14 mouse cellular contexts compared by ENCODE assay signal in genomic region chr4:133265759-133266158, GRCm38 (mm10). TPM values are rescaled to one million over a fixed set of nuclear protein-coding genes. Genes with fewer than 3 reads are reported as not detected.
"Had no signal": no experiment of that assay in that cellular context is flagged by ENCODE, and none has a peak within 500 bp of the region (broad histone marks: within the 10 kb centered on the region; RNA-seq: fewer than 3 reads in every experiment).

No protein-coding gene starts in this region.

- H3K9me3 ChIP-seq: lung, embryonic 15.5 days; neural tube, embryonic 13.5 days had no signal

- H3K4me1 ChIP-seq: lung, embryonic 15.5 days; midbrain, embryonic 12.5 days; neural tube, embryonic 13.5 days had no signal

- H3K9ac ChIP-seq: limb, embryonic 13.5 days; liver, embryonic 14.5 days; lung, embryonic 15.5 days; midbrain, embryonic 12.5 days; neural tube, embryonic 13.5 days had no signal

- H3K27ac ChIP-seq: kidney, postnatal 0 days; limb, embryonic 13.5 days; liver, embryonic 14.5 days; lung, embryonic 15.5 days; midbrain, embryonic 12.5 days; neural tube, embryonic 13.5 days had no signal

- H3K4me3 ChIP-seq: limb, embryonic 13.5 days; lung, embryonic 15.5 days; midbrain, embryonic 12.5 days; neural tube, embryonic 13.5 days had no signal

- H3K4me2 ChIP-seq: limb, embryonic 13.5 days; lung, embryonic 15.5 days; midbrain, embryonic 12.5 days; neural tube, embryonic 13.5 days had no signal

- DNase-seq: left cerebral cortex, postnatal 4 days; retina, postnatal 1 day; right cerebral cortex, postnatal 4 days; spleen, adult 18-20 months; thymus, postnatal 4 days had no signal

- ATAC-seq: intestine, embryonic 16.5 days; midbrain, embryonic 16.5 days had no signal

- H3K27me3 ChIP-seq: limb, embryonic 13.5 days; lung, embryonic 15.5 days; midbrain, embryonic 12.5 days; neural tube, embryonic 13.5 days had no signal

RNA-seq across cellular contexts. Expression of gene Gpr3, which starts 53.4 kb away (rescaled TPM):
- polyA plus RNA-seq: liver, adult 2 months; liver, embryonic 14.5 days had no signal

RNA-seq across cellular contexts. Expression of gene Cd164l2, which starts 53.8 kb away (rescaled TPM):
- polyA plus RNA-seq: liver, adult 2 months had no signal
